Mouse (Mus musculus) testis, adult 2 months (tissue): ENCODE results near the gene Hamp2. TPM values are rescaled to one million over a fixed set of nuclear protein-coding genes. Genes with fewer than 3 reads are reported as not detected.

ENCODE experiments used
- H3K27ac ChIP-seq: fragments of 200-500 bp; 2 replicates; pipeline ENCODE4 v1.5.1; 2012; ENCODE audit warnings: low read depth, low read length; ENCODE audit not compliant: control insufficient read depth, insufficient read depth
- H3K27me3 ChIP-seq: fragments of 200-500 bp; 2 replicates; pipeline ENCODE4 v1.6.1; 2012; ENCODE audit warnings: mild to moderate bottlenecking, low read length, moderate library complexity; ENCODE audit not compliant: control insufficient read depth, insufficient read depth
- H3K36me3 ChIP-seq: fragments of 200-500 bp; 2 replicates; pipeline ENCODE4 v1.6.1; 2012; ENCODE audit warnings: mild to moderate bottlenecking, low read length; ENCODE audit not compliant: control insufficient read depth, insufficient read depth
- H3K4me1 ChIP-seq: fragments of 200-500 bp; 2 replicates; pipeline ENCODE4 v1.6.1; 2012; ENCODE audit warnings: low read length; ENCODE audit not compliant: control insufficient read depth, insufficient read depth
- H3K4me3 ChIP-seq: fragments of 200-500 bp; 2 replicates; pipeline ENCODE4 v1.5.1; 2012; ENCODE audit warnings: low read depth, mild to moderate bottlenecking, low read length, moderate library complexity, mixed read lengths; ENCODE audit not compliant: control insufficient read depth
- CTCF ChIP-seq: fragments of 200-500 bp; IDR thresholded peaks from 2 replicates; pipeline ENCODE4 v1.5.1; 2012; ENCODE audit warnings: low read depth, mild to moderate bottlenecking, inconsistent platforms, low read length, moderate library complexity; ENCODE audit not compliant: control insufficient read depth, insufficient read depth, insufficient replicate concordance
- POLR2A ChIP-seq: fragments of 200-500 bp; IDR thresholded peaks from 2 replicates; pipeline ENCODE4 v1.6.1; 2012; ENCODE audit warnings: low read depth, mild to moderate bottlenecking, inconsistent platforms, low read length, moderate library complexity; ENCODE audit not compliant: control insufficient read depth
- polyA plus RNA-seq: library from polyadenylated mRNA; depleted of rRNA; stranded (reverse); fragments of >200 nt; gene quantifications from 2 replicates; pipeline ENCODE4 v1.2.3, GENCODE M21; 2012

Hamp2 gene
- polyA plus RNA-seq, 1 experiment = 1.5 TPM

- Histone ChIP-seq H3K36me3 (no peaks in the 10 kb centered on the region), H3K4me1 (peaks cover 17% of the 10 kb centered on the region), H3K27me3 (no peaks in the 10 kb centered on the region), H3K27ac (peak overlapping the region; percentile 32; the same call in 1 of the 2 replicates), H3K4me3 (peak overlapping the region; percentile 85)
- TF ChIP-seq CTCF = no peak
- no peak for TF ChIP-seq POLR2A
Measured at GRCm38 (mm10) chr7:30908277-30908991, 16.0 kb downstream of the Hamp2 start.

- H3K4me1 ChIP-seq = peaks cover 13% of the 10 kb centered on the region
- TF ChIP-seq CTCF = peak; percentile 25; the same call in 1 of the 2 replicates
- no peak for TF ChIP-seq POLR2A
- H3K36me3 ChIP-seq = no peaks in the 10 kb centered on the region
- H3K27me3 ChIP-seq = no peaks in the 10 kb centered on the region
- H3K27ac ChIP-seq = no peak overlapping the region
- H3K4me3 ChIP-seq = no peak overlapping the region
Measured at GRCm38 (mm10) chr7:30904042-30904441, 20.4 kb downstream of the Hamp2 start.

GRCm38 (mm10) chr7:30895217-30895616 is 29.3 kb downstream of the Hamp2 start:
- no peak for TF ChIP-seq POLR2A
- no peak for TF ChIP-seq CTCF
- no peaks in the 10 kb centered on the region for H3K36me3 ChIP-seq

GRCm38 (mm10) chr7:30892515-30892914 is 32.0 kb downstream of the Hamp2 start:
- no peak overlapping the region for H3K27ac ChIP-seq
- no peak overlapping the region for H3K4me3 ChIP-seq
- TF ChIP-seq CTCF (no peak), POLR2A (no peak)
- H3K4me1 ChIP-seq = peaks cover 4% of the 10 kb centered on the region; the same call in 1 of the 2 replicates
- no peaks in the 10 kb centered on the region for H3K27me3 ChIP-seq
- H3K36me3 ChIP-seq = no peaks in the 10 kb centered on the region

More at GRCm38 (mm10) chr7:30895217-30895616, 29.3 kb downstream of the Hamp2 start:
- no peak overlapping the region for H3K4me3 ChIP-seq
- H3K4me1 ChIP-seq = peaks cover 4% of the 10 kb centered on the region; the same call in 1 of the 2 replicates
- no peaks in the 10 kb centered on the region for H3K27me3 ChIP-seq
- H3K27ac ChIP-seq = no peak overlapping the region

- Histone ChIP-seq H3K36me3 (no peaks in the 10 kb centered on the region), H3K27ac (no peak overlapping the region), H3K4me1 (peaks cover 4% of the 10 kb centered on the region; the same call in 1 of the 2 replicates), H3K4me3 (peak overlapping the region; percentile 64), H3K27me3 (no peaks in the 10 kb centered on the region)
- TF ChIP-seq POLR2A = no peak
- no peak for TF ChIP-seq CTCF
Measured at GRCm38 (mm10) chr7:30891746-30892145, 32.7 kb downstream of the Hamp2 start.

GRCm38 (mm10) chr7:30890681-30891080 is 33.8 kb downstream of the Hamp2 start:
- no peak overlapping the region for H3K27ac ChIP-seq

GRCm38 (mm10) chr7:30888786-30889185 is 35.7 kb downstream of the Hamp2 start:
- H3K4me3 ChIP-seq = no peak overlapping the region
- no peak overlapping the region for H3K27ac ChIP-seq
- peaks cover 4% of the 10 kb centered on the region; the same call in 1 of the 2 replicates for H3K4me1 ChIP-seq
- no peaks in the 10 kb centered on the region for H3K27me3 ChIP-seq
- no peak for TF ChIP-seq CTCF
- no peak for TF ChIP-seq POLR2A
- H3K36me3 ChIP-seq = no peaks in the 10 kb centered on the region

More at GRCm38 (mm10) chr7:30890681-30891080, 33.8 kb downstream of the Hamp2 start:
- Histone ChIP-seq H3K36me3 (no peaks in the 10 kb centered on the region), H3K4me3 (no peak overlapping the region), H3K4me1 (peaks cover 4% of the 10 kb centered on the region; the same call in 1 of the 2 replicates), H3K27me3 (no peaks in the 10 kb centered on the region)
- no peak for TF ChIP-seq POLR2A
- TF ChIP-seq CTCF = no peak
